Mouse (Mus musculus) urinary bladder, postnatal 14 days (tissue): Measurements from ENCODE around the gene Baz1a.

Source experiments
- DNase-seq: peaks from one replicate; pipeline ENCODE4 v3.0.0; 2021; ENCODE audit warnings: low spot score

Baz1a gene

GRCm38 (mm10) chr12:54850551-54850950 is 163.6 kb downstream of the Baz1a start:
- no peak for DNase-seq

- DNase-seq = no peak
Observed at GRCm38 (mm10) chr12:54844415-54844814, 169.7 kb downstream of the Baz1a start.
